ENCODE assay signal across 15 mouse cellular contexts in genomic region chr15:62271428-62271827, GRCm38 (mm10).
"Had no signal": no experiment of that assay in that cellular context is flagged by ENCODE, and none has a peak within 500 bp of the region (broad histone marks: within the 10 kb centered on the region; RNA-seq: fewer than 3 reads in every experiment).

No protein-coding gene starts in this region.

- H3K4me3 ChIP-seq: left cerebral cortex, adult 2 months; limb, embryonic 15.5 days; liver, embryonic 12.5 days; midbrain, embryonic 10.5 days; midbrain, embryonic 15.5 days; neural tube, embryonic 12.5 days; stomach, embryonic 15.5 days had no signal

- DNase-seq: kidney, postnatal 25 days; lung, embryonic 14.5 days; lung, postnatal 10 days; lung, postnatal 4 days; right cerebral cortex, postnatal 4 days; spleen, adult 18-20 months; thymus, adult 2 months; thymus, postnatal 25 days had no signal

- H3K27ac ChIP-seq: left cerebral cortex, adult 2 months; limb, embryonic 15.5 days; liver, embryonic 12.5 days; midbrain, embryonic 10.5 days; midbrain, embryonic 15.5 days; neural tube, embryonic 12.5 days; stomach, embryonic 15.5 days had no signal

- H3K4me1 ChIP-seq: limb, embryonic 15.5 days; liver, embryonic 12.5 days; midbrain, embryonic 10.5 days; midbrain, embryonic 15.5 days; neural tube, embryonic 12.5 days; stomach, embryonic 15.5 days had no signal

- ATAC-seq: liver, embryonic 12.5 days; midbrain, embryonic 15.5 days had no signal
